Mouse (Mus musculus): ENCODE results near the gene Gm3415. TPM values are rescaled to one million over a fixed set of nuclear protein-coding genes. Genes with fewer than 3 reads are reported as not detected.

The Gm3415 gene
- not detected in 2 replicates for polyA plus RNA-seq (2012; rRNA removed)

DNA sequence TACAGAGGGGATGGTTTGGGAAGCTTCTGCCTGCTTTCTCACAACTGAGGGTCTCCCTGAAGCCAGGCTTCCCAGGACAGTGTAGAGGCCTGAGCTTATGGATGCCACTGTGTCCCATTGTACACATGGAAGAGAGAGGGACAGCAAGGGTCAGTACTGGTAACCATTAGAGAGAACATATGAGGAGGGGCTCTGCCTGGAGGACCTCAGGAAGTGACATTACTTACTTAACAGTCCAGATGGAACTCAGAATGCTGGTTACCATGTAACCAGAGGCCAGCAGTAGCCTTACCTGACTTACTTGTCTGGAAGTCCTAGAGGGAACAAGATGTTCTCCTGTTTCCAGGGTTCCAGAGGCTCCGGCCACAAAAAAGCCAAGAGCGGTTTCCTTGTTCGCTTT is at the start of gene Gm3415:
TSS of gene Gm3415 (plus strand) at position 301 of the 400 bp plus-strand sequence.

DNA sequence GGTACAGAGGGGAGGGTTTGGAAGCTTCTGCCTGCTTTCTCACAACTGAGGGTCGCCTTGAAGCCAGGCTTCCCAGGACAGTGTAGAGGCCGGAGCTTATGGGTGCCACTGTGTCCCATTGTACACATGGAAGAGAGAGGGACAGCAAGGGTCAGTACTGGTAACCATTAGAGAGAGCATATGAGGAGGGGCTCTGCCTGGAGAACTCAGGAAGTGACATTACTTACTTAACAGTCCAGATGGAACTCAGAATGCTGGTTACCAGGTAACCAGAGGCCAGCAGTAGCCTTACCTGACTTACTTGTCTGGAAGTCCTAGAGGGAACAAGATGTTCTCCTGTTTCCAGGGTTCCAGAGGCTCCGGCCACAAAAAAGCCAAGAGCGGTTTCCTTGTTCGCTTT is 42.1 kb upstream of the Gm3415 start, which contains the start of gene Gm3402:
TSS of gene Gm3402 (plus strand) at position 301 of the 400 bp plus-strand sequence.

DNA sequence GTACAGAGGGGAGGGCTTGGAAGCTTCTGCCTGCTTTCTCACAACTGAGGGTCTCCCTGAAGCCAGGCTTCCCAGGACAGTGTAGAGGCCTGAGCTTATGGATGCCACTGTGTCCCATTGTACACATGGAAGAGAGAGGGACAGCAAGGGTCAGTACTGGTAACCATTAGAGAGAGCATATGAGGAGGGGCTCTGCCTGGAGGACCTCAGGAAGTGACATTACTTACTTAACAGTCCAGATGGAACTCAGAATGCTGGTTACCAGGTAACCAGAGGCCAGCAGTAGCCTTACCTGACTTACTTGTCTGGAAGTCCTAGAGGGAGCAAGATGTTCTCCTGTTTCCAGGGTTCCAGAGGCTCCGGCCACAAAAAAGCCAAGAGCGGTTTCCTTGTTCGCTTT is 30.4 kb upstream of the Gm3415 start, which contains the start of gene Gm3404:
TSS of gene Gm3404 (plus strand) at position 301 of the 400 bp plus-strand sequence.

DNA sequence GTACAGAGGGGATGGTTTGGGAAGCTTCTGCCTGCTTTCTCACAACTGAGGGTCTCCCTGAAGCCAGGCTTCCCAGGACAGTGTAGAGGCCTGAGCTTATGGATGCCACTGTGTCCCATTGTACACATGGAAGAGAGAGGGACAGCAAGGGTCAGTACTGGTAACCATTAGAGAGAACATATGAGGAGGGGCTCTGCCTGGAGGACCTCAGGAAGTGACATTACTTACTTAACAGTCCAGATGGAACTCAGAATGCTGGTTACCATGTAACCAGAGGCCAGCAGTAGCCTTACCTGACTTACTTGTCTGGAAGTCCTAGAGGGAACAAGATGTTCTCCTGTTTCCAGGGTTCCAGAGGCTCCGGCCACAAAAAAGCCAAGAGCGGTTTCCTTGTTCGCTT is 18.6 kb upstream of the Gm3415 start, which contains the start of gene Gm3409:
TSS of gene Gm3409 (plus strand) at position 301 of the 400 bp plus-strand sequence.

DNA sequence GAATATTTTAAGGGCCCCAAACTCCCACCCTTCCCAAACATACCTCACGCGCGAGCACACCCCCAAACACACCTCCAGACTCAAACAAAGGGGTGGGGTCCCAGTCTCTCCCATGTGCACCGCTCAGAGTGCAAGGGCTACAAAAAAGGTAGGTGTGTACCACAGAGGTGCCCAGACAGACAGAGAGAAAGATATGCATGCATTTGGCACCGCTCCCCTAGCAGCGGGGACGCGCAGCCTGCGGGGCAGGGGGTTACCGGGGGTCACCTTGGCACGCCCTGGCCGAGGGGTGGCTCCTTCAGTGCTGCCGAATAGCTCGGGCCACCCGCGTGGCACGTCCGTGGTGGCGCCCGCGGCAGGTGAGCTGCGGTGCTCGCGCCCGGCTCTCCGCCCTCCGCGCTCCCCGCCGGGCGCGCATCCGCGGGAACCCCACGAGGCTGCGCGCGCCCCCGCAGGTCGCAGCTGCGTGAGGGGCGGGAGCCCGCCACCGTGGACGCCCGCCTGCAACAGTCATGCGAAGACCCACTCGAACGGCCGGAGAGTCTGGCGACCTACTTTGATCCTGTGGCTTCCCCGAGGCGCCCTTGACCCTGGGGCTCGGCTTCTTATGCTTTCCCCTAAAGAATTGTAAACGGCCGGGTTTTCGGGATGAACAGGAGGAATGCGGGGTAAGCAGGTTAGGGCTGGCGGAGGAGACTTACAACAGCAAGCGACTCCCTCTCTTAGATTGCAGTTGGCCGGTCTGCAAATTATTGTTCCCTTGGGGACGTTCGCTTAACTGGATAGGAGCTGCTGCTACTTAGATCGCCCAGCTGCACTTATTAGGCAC is 28.8 kb downstream of the Gm3415 start, which contains the start of gene Gpr12:
TSS of gene Gpr12 (minus strand) at position 762 of the 829 bp plus-strand sequence.

Other genes starting within 250 kb of the Gm3415 start
- 1.1 and 1.5 TPM in 2 replicates for gene Wasf3, start 171.2 kb upstream of the Gm3415 start, polyA plus RNA-seq (2012; rRNA removed)
- gene Gm6408, start 74.2 kb upstream of the Gm3415 start, polyA plus RNA-seq (2012; rRNA removed) = not detected in 2 replicates
- not detected in 2 replicates for gene Gm6370, start 64.8 kb upstream of the Gm3415 start, polyA plus RNA-seq (2012; rRNA removed)
- gene 4930449I24Rik, start 53.7 kb upstream of the Gm3415 start, polyA plus RNA-seq (2012; rRNA removed) = not detected in 2 replicates
- gene Gm3402, start 42.0 kb upstream of the Gm3415 start, polyA plus RNA-seq (2012; rRNA removed) = not detected in 2 replicates
- gene Gm3404, start 30.3 kb upstream of the Gm3415 start, polyA plus RNA-seq (2012; rRNA removed) = not detected in 2 replicates
- not detected in 2 replicates for gene Gm3409, start 18.5 kb upstream of the Gm3415 start, polyA plus RNA-seq (2012; rRNA removed)
- gene Gpr12, start 29.1 kb downstream of the Gm3415 start, polyA plus RNA-seq (2012; rRNA removed) = not detected in 2 replicates
- gene Usp12, start 238.9 kb downstream of the Gm3415 start, polyA plus RNA-seq (2012; rRNA removed) = 1.6 and 2.6 TPM in 2 replicates

Measured in stomach, adult 2 months (tissue).